Mouse (Mus musculus) mesoderm, embryonic 11.5 days (tissue): ENCODE results near the gene Hdlbp.

ENCODE experiments used
- DNase-seq: peaks from one replicate; pipeline ENCODE4 v3.0.0-alpha.2; 2012; ENCODE audit warnings: low read depth, low spot score

Gene Hdlbp

DNA sequence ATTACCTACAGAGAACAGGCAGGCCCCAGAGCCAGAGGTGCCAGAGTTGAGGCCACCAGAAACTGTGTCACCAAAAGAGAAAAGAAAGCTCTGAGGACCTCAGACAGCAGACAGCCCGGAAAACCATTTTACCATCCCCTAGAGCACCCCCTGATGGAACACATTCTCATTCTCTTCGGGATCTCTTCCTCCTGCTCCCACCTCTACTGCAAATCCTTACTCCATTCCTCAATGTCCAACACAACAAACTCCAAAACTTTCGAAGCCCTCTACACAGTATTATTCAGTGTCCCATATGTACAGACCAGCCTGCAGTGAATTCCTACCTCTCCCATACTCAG lies 32.8 kb downstream of the Hdlbp start:
- DNase-seq = no peak

- peak; percentile 75 for DNase-seq
Measured at GRCm38 (mm10) chr1:93445111-93445821, 33.3 kb downstream of the Hdlbp start.

DNA sequence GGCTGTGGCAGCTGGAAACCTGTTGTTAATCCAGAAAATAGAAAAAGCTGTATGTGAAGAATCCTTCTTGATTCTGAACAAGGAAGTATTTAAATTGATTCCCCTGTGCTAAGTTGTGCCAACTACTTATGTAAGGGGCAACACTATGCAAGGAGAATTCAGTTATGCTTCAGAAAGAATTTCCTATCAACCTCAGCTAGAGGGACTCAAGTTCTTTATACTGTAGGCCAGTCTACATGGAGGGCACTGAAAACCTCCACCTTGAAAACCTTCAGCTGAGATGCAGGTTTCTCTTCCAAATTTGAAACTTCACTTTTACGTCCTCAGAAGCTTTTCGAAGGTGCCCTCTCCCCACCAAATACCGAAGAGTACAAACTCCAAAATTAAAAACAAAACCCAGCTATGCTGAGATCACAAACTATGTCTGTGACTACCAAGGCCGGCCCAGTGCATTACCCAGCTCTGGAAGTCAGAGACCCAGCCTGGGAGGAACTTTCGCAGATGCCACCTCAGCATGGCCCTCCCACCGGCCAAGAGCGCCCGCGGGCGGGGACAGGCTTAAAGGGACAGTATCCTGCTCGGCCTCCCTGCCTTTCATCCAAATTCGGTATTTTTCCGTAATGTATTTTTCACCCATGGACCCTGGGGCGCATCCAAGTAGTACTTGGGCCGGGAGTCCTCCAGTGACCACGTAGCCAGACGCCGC lies 34.1 kb downstream of the Hdlbp start:
- DNase-seq = peak; percentile 70

DNA sequence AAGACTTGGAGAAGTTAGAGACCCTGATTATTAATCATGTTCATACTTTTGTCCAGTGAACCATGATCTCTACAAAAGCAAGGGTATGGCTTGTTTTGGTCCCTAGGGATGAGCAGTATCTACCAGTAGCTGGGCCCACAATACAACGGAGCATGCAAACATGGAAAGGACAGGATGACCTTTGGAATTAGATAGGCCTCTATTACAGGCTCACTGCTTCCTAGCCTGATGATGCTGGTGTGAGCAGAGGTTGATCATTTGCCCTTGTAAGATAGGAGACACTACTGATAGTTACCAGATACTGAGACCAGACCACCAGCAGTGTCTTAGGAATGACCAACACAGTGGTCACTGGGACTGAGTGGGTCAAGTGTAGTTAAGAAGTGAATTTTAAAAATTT lies 39.3 kb downstream of the Hdlbp start:
- DNase-seq = no peak

- DNase-seq = no peak
Measured at GRCm38 (mm10) chr1:93432087-93432486, 46.5 kb downstream of the Hdlbp start.

GRCm38 (mm10) chr1:93403403-93403802 lies 75.2 kb downstream of the Hdlbp start:
- DNase-seq = no peak

- no peak for DNase-seq
Measured at GRCm38 (mm10) chr1:93401191-93402052, 77.2 kb downstream of the Hdlbp start.

DNA sequence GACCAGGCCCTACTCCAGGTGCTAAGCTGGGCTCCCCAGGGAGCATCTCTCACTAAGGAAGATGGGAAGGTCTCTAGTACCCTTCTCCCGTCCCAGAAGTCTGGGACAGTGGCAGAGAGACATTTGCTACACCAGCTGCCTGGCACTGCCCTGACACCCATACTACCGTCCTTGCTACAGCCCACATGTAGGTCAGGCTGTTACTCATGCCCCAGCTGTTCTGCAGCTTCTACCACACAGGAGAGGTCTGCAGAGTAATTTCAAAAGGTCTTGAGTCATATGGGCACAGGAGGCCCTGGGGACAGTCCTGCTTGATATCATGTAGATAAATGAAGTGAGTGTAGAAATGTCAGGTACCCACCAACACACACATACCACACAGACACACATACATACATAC lies 89.7 kb downstream of the Hdlbp start:
- DNase-seq = no peak

- no peak for DNase-seq
Measured at GRCm38 (mm10) chr1:93387198-93387597, 91.4 kb downstream of the Hdlbp start.

DNA sequence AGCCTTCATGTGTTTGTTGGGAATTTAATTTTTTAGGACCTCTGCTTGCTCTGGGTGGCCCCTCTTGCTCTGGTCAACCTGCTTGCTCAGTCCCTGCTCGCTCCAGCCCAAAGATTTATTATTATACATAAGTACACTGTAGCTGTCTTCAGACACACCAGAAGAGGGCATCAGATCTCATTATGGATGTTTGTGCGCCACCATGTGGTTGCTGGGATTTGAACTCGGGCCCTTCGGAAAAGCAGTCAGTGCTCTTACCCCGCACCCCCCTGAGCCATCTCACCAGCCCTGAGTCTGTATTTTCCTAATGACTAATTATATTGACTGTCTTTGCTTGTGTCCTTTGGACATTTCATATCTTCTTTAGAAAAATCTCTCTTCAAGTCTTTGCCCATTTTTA lies 99.5 kb downstream of the Hdlbp start:
- no peak for DNase-seq

GRCm38 (mm10) chr1:93377307-93377706 lies 101.3 kb downstream of the Hdlbp start:
- DNase-seq = no peak

GRCm38 (mm10) chr1:93373665-93374064 lies 105.0 kb downstream of the Hdlbp start, which contains the start of gene Ano7:
Gene Ano7 (plus strand): TSS chr1:93373930.
- no peak for DNase-seq

DNA sequence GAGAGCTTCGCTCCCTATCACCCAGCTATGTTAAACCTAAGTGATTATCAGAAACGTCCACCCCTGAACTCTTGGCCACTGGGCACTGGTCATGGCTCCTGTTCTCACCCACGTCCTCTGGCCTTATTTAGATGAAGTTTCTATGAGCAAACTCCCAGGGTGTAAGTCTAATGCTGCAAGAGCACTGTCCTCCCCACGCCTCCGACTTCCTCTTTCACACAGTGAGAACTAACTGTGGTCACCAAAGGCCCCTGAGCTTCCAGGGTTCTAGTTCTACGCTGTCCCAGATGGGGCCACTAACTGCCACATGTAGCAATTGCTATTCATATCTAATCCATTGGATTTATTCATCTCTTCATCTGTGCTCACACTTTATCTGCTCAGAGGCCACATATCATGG lies 113.0 kb downstream of the Hdlbp start:
- no peak for DNase-seq

DNA sequence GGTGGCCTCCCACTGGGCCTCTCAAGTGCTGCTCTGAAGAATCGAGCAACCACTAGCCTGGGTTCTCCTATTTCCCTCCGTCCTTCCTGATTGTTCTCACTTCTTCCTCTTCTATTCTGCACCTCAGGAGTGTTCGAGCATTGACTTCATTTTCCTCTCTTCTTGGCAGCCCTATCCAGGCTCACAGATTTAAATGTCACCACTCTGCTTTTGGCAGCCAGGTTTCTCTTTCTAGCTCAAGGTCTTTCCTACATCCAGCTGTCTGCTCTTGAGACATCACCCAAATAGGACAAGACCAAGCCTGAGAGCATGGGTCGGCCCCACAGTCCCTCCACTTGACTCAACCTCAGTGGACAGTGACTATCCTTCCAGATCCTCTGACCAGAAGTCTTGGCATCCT lies 116.0 kb downstream of the Hdlbp start:
- DNase-seq = no peak
